Mouse (Mus musculus): ENCODE measurements around the gene Spats1.
"Not testable (repeated sequence)": the region's sequence is repeated elsewhere in the genome, so short reads cannot be mapped to it uniquely, and the experiment has no call there.

Gene Spats1

DNA sequence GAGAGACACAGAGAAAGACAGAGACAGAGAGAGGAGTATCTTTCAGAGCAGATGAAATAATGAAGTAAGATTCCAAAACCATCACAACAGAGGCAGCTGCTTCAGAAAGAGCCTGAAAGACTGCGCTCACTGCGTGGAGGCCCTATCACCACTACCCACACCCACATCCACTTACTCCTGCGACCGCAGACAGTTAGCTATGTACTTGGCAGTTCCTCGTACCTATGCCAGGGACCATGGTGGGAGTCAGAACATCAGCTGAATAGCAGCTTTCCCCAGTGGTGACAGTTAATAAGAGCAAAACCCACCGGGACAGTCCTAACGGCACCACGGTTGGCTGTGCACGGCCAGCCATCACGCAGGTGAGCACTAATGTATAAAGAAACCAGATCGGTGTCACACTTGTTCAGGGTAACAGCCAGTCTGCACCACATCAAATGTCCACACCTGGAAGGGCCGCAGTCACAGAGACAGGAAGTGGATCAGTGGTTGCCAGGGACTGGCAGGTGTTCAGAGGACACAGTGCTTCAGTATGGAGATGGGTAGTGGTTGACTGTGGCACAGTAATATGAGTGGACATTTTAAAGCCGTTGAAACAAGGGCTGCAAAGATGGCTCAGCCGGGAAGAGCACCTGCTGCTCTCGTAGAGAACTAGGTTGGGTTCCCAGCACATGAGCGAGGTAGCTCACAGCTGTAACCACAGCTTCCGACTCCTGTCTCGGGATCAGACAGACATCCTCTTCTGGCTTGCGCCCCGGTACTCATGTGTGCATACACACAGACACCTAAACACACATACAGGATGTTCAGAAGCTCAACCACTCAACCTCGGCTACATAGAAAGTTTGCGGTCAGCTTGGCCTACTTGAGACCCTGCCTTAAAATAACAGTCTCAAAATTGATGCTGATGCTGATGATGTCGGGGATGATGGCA is 13.4 kb upstream of the Spats1 start:
- no peak for DNase-seq

DNA sequence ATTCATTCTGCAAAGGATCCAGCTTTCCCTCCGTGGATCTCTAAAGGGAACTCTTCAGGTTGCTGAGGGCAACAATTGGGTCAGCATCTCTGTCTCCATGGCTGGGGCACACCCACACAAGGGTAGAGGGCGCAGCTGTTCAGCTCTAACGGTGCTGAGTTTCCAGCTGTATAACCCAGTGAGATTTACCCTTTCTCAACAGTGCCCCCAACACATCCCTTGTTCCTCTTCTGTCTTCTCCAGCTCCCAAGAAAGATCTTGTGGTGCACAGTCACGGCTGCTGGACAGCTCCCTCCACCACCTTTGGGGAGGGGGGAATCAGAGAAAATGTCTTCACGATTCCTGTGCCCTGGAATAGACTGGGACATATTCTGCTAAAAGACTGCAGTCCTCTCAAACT is 12.0 kb upstream of the Spats1 start:
- no peak for DNase-seq

DNA sequence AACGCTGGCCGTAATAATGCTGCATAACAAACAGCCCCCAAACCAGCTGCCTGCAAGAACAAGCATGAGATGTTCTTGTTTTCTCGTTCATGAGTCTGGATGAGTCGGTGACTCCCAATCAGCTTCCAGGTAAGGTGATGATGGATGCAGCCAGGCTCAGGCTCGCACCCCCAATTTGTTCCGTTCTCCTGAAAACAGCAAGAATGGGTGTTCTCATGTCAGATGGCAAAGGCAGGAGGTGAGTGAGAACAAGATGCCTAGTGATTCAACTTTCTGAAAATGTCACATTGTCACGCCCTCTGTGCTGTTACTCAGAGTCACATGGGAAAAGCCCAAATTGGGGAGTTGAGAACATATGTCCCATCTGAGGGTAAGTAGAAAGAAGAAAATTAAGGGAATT is 10.4 kb upstream of the Spats1 start:
- DNase-seq = no peak

DNA sequence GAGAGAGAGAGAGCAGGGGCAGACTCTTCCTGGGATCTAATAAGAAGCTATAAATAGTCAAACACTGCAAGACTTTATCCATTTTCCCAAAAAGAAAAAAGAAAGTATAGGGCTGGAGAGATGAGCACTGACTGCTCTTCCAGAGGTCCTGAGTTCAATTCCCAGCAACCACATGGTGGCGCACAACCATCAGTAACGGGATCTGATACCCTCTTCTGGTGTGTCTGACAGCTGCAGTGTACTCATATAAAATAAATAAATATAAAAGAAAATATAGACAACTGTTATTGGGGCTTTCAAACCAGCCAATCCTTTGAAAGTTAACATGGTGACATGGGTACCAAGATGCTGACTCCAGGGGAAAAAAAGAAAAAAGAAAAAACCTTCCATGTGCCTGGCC is 5.2 kb upstream of the Spats1 start:
- DNase-seq = no peak

DNA sequence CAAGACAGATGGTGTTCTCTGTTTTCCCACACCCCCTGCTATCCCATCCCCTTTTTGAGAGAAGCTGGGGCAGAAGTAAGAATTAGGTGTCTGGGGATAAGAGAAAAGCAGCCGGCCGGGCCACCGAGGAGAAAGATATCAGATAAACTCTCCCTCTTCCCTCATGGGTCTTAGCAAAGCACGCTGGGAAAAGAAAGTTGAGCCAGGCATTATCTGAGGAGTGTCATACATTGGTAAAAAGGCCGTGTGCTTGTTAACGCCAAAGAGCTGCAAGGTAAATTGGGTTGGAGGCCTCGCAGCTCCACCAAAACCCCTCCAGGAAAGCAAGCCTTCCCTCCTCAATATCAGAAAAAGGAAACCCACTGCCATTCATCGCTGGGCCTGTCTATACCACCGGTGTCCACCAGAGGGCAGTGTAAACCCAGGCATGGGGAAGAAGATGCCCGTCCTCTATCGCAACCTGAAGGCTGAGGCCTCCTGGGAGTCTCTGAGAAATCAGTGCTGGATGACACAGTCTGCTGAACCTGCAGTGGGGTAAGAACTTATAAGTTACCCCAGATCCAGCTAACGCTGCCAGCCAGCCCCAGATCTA is 3.1 kb upstream of the Spats1 start:
- peak; percentile 49 for DNase-seq

DNA sequence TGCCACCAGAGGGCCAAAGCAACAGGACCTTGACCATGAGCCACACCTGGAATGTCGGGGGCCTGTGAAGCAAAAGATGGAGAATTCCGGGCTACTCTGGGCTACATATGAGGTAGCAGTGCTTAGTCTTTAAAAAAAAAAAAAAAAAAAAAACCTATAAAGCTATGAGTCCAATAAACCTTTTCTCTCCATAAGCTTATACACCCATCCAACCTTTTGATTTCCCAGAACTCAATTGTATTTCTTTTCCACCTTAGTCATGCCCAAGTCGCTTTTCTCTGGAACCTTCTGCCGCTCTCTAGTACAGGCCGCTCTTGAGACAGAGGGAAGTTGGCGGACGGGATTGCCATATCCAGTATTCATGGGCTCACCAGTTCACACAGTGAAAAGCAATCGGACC is 1.1 kb downstream of the Spats1 start:
- DNase-seq = no peak

DNA sequence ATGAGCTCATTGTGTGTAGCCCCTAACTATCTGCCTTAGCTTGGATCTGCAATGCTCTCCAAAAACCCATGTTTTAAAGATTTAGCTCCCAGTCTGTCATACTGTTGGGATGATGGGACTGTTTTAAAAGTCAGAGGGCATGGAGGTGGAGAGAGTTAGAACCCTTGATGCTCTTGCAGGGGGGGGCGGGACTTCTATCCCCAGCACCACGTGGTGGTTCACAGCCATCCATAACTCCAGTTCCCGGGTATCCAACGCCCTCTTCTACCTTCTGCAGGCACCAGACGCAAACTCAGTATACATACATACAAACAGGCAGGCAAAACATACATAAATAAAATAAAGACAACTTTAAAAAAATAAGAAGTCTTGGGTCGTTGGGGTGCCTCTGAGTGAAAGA is 1.5 kb downstream of the Spats1 start:
- no peak for DNase-seq

DNA sequence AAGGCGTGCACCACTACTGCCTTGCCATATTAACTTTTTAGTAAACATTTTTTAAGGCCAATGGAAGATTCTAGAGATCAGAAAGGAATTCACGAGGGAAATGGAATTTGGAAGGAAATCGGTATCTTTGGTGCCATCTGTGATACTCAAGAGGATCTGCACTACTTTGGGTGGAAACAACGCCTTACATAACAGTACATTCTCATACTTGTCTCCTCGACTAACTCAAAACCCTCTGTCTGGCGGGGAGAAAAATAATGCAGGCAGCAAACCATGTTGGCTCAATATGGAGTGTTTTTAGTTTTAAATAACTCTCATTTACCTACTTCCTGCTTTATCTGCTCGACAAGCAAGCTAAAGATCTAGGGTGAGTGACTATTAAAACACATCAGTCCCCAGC is 4.5 kb downstream of the Spats1 start:
- DNase-seq = no peak

DNA sequence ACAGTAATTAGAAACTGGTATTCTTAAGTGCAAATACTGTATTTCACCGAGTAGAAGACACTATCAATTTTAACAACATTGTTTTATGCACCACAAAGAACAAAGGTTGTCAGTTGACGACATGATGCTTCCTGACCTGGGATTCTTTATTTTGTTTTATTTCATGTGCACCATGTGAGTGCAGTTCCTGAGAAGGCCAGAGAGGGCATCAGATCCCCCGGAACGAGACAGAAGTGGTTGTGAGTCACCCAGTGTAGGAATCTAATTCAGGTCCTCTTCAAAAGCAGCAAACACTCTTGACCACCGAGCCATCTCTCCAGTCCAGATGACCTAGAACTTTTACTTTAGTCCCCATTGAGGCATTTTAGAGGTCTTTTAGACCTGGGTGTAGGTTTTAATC is 6.9 kb downstream of the Spats1 start:
- DNase-seq = no peak

DNA sequence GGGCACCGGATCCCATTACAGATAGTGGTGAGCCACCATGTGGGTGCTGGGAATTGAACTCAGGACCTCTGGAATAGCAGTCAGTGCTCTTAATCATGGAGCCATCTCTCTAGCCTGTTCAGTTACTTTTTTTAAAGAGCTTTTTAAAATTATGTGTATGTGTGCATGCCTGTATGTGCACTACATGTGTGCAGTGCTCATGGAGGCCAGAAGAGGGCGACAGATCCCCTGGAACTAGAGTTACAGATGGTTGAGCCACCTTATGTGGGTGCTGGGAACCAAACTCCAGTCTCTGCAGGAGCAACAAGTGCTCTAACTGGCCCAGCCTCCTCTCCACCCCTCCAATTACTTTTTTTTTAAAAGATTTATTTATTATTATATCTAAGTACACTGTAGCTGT is 8.5 kb downstream of the Spats1 start:
- no peak for DNase-seq

DNA sequence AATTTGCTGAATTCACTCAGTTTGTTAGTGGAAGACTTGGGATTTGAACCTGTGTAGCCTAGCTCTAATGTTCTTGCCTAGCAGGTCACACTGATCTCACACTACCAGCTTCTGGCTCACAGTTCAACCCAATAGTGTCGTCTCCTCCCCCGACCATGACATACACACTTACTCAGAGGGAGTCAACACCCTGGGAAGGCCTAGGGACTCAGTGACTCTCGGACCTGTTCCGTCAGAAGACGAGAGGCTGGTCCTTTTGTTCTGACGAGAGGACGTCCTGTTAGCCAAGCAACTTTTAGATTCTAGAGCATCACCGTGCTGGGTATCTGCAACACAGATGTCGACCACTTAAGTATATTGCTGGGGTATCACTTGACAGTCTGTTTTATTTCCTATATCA is 11.0 kb downstream of the Spats1 start:
- no peak for DNase-seq

DNA sequence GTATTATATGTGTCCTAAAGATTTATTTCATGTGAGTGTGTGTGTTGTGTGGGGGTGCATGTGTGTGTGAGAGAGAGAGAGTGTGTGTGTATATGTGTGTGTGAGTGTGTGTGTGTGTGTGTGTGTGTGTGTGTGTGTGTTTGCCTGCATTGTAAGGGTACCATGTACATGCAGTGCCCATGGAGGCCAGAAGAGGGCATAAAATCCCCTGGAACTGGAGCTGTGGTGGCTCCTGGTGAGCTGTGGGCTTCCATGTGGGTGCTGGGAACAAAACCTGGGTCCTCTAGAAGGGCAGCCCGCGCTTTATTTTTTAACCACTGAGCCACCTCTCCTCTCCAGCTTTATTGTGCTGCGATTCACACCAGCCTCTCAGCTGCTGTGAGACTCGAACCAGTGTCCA is 12.7 kb downstream of the Spats1 start:
- no peak for DNase-seq

DNA sequence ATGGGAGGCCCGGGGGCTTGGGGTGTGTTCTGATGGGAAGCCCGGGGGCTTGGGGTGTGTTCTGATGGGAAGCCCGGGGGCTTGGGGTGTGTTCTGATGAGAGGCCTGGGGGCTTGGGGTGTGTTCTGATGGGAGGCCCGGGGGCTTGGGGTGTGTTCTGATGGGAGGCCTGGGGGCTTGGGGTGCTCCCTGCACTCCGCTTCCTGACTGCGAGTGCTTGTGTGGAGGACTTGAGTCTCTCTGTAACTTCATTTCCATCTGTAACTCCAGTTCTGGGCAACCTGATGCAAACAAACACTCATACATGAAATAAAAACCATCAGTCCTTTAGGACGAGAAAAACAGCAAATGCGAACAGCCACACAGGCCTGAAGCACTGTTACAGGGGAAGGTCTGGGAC is 16.2 kb downstream of the Spats1 start:
- no peak for DNase-seq

DNA sequence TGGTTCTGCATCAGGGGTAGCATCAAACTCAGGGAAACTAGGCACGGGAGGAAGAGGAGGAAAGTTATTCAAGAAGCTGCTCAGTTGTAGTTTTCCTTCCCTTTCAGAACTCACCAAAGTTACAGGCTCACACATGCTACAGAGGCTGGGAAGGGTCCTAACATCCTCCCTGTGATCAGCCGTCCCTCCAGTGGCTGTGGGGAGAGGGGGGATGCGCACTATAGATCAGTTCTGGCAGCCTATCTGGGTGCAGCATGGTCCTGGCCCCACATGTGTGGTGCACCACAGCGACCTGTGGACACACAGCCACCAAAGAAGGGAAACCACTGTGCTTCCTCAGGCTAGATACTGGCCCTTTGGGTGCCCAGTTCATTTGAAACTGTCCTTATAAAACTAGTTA is 16.7 kb downstream of the Spats1 start:
- DNase-seq = no peak

DNA sequence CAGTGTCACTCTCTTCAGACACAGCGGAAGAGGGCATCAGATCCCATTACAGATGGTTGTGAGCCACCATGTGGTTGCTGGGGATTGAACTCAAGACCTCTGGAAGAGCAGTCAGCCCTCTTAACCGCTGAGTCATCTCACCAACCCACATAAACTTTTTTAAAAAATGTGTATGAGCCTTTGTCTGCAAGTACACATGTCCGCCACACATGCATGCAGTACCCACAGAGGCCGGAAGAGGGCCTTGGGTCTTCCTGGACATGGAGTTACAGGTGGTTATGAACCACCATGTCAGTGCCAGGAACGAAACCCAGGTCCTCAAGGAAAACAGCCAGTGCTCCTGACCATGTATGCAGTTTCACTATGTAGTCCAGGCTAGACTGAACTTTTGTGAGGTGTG is 17.7 kb downstream of the Spats1 start:
- no peak for DNase-seq

DNA sequence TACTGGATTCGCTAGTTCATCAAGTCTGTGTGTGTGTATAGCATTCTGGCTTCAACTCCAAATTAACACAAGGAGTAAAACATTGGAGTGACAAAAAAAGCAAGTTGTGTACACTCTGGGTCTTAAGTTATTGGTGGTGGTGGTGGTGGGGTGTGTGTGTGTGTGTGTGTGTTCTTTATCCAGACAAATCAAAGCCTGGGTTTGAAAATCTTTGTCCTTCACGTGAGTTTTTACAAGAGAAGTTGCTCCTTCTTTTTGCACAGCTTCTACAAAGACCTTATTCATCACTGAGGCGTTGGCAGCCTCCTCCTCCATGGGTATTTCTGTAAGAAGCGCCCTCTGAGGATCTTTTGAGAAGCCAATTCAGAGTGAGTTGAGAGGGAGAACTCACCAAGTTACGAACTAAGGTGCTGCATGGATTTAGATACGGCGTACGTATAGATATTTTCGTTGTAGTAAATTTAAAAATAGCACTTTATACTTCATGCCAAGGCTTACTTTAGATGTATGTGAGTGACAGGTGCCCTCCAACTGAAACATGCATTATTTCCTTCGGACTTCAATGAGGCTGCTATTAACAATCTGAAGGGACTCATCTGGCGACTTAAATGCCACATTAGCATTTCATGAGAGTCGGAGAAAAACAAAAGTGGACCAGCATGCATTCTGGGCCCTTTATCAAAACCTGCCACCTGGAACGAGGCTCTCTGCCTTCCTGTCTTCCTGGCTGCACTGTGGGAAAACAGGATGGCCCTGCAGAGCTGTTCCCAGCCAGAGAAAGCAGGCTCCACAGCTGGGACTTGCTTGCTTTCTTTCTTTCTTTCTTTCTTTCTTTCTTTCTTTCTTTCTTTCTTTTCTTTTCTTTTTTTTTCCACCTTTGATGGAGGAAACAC is 18.7 kb downstream of the Spats1 start:
- DNase-seq = no peak

DNA sequence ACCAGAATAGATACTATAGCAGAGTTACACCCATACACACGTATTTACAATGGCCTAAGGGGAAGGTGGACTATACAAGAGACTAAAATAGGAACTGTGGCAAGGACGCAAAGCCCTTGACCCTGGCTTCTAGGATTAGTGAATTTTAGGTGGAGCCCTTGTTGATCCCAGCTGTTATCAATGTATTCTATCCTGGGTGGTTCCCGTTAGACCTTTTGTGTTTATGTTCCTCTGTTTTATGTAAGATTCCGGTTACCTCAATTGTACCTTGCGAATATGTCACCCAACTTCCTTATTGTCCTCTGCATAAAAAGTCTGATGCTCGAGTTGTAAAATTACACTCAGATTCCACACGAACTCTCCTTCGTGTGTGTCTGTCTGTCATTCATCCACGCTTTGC is 19.4 kb downstream of the Spats1 start:
- DNase-seq = not testable (repeated sequence)

DNA sequence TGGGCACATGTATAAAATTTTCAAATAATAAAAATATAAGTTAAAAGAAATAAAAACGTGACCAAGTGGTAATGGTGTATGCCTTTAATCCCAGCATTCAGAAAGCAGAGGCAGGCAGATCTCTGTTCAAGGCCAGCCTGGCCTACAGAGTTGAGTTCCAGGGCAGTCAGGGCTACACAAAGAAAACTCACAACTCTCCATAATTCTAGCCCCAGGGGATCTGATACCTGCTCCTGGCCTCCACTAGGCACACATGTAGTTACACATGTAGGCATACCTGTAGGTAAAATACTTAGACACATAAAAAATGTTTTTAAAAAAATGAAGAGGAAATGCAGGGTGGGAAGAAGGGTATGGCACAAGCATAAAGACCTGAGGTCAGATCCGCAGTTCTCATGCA is 20.4 kb downstream of the Spats1 start:
- no peak for DNase-seq

DNA sequence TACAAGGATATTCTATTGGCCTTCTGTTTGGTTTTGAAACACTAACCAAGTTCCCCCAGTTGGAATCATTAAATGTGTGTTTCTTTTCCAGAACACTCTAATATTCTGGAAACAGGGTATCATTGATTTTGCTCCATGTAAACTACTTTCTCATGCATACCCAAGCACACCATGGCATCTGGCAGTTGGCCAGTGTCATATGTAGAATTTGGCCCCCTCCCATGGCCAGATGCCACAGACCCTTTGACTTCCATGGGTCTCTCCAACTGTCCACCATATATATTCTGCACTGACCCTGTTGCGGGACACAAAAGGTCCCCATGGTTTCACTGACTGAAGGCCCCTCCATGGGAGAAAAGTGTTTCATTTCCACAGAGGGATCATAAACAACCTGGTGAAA is 22.9 kb downstream of the Spats1 start:
- no peak for DNase-seq

DNA sequence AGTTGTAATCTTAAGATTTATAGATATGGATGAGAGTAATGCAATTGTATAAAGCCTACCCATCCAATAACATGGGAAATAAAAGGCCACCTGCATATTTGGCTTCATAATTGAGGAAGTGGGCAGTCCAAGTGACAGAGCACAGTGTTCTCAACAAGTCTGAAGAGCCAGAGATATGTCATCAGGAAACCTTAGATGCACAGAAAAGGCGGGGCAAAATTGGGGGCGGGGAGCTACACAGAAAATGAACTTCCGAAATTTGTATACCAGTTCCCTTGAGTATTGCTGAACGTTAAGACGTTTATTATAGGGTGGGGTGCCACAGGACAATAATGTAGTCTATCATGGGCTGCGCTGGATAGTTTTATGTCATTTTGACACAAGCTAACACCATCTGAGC is 25.1 kb downstream of the Spats1 start:
- DNase-seq = no peak

DNA sequence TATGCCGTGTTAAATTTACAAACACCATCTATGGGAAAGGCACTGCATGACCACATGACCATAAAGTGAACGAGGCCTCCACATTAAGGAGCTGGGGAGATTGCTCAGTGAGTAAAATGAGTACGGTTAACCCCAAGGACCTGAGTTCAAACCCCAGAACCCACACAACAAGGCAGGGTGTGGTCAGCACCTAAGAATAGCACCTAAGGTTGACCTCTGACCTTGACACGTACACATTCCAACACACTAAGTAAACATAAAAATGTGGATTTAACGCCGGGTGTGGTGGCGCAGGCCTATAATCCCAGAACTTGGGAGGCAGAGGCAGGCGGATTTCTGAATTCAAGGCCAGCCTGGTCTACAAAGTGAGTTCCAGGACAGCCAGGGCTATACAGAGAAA is 25.6 kb downstream of the Spats1 start:
- no peak for DNase-seq

DNA sequence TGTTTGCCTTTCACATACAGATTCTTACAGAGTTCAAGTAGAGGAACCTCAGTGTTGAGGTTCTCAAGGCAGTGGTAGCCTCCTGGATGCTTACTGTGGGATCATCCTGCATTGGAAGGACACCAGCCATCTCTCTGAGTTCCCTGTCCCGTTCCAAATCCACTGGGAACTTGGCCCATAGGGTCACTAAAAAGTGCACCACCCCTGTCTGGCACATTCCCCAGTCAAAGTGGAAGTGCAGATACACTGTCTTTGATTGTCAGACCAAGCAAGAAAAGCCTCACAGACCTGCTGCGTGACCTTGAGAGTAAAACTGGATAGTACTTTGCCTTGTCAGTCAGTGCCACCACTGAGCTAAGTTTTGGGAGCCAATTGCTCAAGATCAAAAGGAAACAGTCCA is 28.2 kb downstream of the Spats1 start:
- DNase-seq = no peak

DNA sequence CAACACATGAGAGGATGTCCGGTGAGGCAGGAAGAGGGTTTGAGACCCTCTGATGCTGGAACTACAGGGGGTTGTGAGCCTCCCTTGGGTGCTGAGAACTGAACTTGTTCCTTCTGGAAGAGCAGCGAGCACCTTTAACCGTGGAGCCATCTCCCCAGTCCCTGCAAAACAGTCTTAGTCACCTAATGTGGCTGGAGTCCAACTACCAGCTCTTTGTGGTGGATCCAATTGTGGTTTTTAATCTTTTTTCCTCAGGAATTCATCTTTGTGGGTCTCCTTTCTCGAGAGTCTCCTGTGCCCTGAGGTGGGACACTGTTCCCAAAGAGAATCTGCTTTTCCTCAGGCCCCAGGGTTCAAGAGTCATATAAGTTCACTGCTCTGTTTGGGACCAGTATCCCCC is 29.3 kb downstream of the Spats1 start:
- no peak for DNase-seq

DNA sequence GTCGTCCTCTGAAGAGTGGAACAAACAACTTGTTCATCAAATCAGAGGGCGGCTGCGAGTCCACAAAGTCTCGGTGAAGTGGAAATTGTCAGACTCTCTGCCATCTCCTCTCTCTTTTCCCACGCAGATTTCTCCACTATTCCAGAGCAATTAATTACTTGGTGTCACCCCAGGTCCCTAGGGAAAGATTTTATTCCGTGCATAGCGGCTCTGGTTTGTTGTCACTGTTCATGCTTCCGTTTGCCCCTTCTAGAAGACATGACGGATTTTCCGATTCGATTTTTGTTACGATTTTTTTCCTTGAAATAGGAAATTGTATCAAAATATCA is 41.0 kb downstream of the Spats1 start:
- no peak for DNase-seq
